Mouse (Mus musculus) retina, embryonic 14.5 days (tissue): Measurements from ENCODE around the gene Eif1ad.
"Not testable (repeated sequence)": the region's sequence is repeated elsewhere in the genome, so short reads cannot be mapped to it uniquely, and the experiment has no call there.

Experiments used
- DNase-seq: peaks from one replicate; pipeline ENCODE4 v3.0.0-alpha.2; 2015; ENCODE audit warnings: low spot score

Gene Eif1ad

DNA sequence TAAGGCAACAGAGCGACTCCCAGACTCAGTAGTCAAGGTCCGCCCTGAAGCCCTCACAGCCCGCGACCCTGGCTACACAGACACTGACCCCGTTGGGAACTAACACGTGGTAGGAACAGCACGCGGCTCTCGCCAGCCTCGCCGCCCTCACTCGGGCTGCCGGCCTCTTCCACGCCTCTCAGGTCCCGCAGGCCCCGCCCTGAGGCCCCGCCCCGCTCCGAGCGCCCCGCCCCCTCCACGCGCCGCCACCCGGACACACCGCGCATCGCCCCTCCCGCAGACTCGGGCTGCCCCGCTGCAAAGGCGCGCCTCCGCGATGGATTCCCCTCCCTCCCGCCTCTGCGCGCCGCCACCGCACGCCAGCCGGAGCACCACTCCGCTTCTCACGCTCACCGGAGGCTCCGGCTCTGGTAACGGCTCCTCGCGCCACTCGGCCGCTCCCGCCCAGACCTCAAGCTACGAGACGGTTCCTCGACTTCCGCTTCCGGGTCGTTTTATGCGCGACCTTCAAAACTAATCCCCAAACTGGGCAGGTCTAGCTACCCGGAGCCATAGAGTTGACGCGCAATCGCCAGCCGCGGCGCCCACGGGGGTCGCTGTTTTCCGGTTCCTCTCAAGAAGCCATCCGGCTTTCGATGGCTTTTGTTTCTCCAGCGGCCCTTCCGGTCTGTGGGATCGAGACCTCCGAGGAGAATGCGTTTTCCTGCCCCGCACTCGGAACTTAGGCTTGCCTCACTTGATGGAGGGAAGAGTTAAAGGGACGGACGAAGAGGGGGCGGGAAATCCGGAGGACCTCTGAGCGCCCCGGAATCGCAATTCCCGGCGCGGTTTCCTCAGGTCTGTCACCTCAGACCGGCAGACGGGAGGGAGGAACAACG, at the start of gene Eif1ad:
TSS of gene Eif1ad (plus strand) at position 567 of the 878 bp plus-strand sequence.
- peak; percentile 97 for DNase-seq

- no peak for DNase-seq
These were observed 42.7 kb upstream of the Eif1ad start for GRCm38 (mm10) chr19:5323801-5324200.

- no peak for DNase-seq
These were observed 38.6 kb upstream of the Eif1ad start for GRCm38 (mm10) chr19:5327970-5328369.

- no peak for DNase-seq
These were observed 31.8 kb upstream of the Eif1ad start for GRCm38 (mm10) chr19:5334741-5335140.

- DNase-seq = no peak
These were observed 31.1 kb upstream of the Eif1ad start, which contains the start of gene Catsper1 for GRCm38 (mm10) chr19:5335441-5335840. Gene Catsper1 (plus strand): TSS chr19:5335741.

- DNase-seq = peak; percentile 85
These were observed 28.6 kb upstream of the Eif1ad start for GRCm38 (mm10) chr19:5337975-5338374.

DNA sequence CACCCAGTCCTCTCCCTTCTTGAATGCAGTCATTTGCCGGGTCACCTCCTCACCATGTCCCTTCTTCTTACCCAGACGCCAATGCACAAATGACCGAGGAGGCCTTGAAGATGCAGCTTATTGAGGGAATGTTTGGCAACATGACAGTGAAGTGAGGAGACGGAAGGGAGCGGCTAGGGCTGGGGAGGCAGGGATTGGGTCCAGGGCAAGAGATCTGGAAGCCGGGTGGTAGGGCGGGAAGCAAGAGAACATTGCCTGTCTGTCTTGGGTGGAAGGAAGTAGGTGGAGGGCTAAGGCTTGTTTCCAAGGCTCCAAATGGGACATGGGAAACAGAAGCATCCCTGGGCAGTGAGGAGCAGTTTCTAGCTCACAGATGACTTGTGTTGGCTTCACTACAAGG, 25.2 kb upstream of the Eif1ad start:
- no peak for DNase-seq

DNA sequence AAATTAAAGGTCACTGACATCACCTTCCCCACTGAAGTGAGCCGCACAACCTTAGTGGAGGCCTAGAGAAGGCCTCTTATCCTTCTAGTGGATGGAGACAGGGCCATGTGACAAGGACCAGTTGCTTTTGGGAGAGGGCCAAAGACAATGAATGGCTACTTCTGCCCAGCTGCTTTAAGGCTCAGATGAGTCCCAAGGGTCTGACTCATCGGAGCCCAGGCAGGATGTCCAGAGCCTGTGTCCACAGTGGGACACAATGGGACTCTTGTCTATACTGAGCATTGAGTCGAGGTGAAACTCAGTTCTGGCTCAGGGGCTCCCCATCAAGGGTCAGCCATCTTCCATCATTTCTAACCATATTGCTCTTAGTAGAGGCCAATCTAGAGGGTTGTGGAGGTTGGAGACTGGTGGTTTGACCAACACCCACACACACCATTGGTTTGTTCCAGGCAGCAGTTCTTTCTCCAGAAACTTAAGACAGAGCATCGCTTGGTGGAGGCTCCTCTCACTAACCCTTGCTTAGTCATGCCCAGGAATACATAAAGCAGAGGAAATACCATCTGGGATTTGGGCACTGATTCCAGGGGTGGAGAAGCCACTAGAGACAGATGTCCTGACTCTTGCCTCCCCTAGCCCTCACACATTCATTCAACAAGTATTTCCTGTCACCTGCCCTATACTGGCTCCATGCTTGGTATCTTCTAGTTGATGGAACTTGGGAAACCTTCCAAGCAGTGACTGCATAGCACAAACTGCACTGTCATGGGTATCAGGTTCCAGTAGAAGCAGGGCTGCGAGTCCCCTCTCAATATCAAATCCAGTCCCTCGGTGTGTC, 21.0 kb upstream of the Eif1ad start:
- no peak for DNase-seq

DNA sequence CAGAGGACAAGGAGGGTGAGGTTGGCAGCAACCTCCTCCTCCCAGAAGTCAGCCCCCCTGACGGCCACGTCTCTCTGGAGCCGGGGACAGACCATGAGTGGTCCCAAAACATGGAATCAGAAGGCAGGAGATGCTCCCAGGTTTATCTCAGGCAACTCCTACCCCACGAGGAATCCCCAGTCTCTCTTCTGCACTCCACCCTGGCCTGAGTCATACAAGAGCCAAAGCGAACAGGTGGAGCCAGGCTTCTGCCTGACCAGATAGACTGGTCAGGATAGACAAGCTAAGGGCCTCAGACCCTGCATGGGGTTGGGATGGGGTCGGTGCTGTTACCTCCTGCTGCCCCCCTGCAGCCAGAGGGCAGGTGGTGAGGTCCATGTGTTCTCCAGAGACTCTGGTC, 18.5 kb upstream of the Eif1ad start:
- no peak for DNase-seq

GRCm38 (mm10) chr19:5348526-5349501, 17.7 kb upstream of the Eif1ad start:
- peak; percentile 79 for DNase-seq

DNA sequence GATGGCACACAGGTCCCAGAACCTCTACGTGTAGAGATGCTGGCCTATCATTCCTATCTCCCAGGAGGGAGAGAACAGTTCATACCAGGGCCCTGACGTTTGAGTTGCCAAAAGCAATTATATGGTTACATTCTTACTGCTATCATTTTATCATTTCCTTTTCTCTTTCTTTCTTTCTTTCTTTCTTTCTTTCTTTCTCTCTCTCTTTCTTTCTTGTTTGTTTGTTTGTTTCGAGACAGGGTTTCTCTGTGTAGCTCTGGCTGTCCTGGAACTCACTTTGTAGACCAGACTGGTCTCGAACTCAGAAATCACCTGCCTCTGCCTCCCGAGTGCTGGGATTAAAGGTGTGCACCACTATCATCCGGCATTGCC, 17.1 kb upstream of the Eif1ad start, which contains the start of gene Cst6:
TSS of gene Cst6 (minus strand) at position 73 of the 372 bp plus-strand sequence.
- not testable (repeated sequence) for DNase-seq

GRCm38 (mm10) chr19:5353609-5354008, 12.9 kb upstream of the Eif1ad start:
- no peak for DNase-seq

DNA sequence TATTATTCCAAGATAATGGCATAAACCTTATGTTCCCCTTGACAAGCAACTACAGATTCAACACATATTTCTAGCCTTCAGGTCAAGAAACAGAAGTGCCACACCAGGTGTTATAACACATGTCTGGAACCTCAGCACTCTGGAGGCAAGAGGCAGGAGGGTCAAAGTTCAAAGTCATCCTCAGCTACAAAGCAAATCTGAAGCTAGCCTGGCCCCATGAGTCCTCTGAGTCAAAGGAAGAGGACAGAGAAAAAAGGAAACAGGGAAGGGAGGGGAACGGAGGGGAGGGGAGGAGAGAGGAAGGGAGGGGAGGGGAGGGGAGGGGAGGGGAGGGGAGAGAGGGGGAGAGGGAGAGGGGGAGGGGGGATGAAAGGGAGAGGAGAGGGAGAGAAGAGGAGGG, 10.5 kb upstream of the Eif1ad start:
- DNase-seq = no peak

- DNase-seq = no peak
These were observed 4.4 kb upstream of the Eif1ad start for GRCm38 (mm10) chr19:5362186-5362585.

GRCm38 (mm10) chr19:5364124-5364523, 2.4 kb upstream of the Eif1ad start:
- no peak for DNase-seq

- DNase-seq = no peak
These were observed 790 bp upstream of the Eif1ad start for GRCm38 (mm10) chr19:5365751-5366150.

- no peak for DNase-seq
These were observed 465 bp downstream of the Eif1ad start, which contains the start of gene Banf1 for GRCm38 (mm10) chr19:5367053-5367359. Gene Banf1 (minus strand): TSS chr19:5367168.

DNA sequence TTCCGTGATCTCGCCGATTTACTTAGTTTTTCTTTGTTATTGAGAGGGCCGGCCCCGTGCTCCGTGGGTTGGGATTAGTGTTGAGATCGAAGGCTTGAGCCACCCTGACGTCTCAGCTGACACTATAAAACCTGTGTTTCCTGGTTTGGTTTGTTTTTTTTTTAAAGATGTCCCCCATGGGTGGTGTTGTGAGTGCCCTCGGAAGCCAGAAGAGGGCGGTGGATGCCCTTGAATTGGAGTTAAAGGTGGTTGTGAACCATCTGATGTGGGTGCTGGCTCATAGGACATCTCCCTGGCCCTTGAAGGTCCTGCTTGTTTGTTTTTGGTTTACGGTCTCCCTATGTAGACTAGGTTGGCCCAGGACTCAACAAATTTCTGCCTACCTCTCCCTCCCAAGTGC, 914 bp downstream of the Eif1ad start:
- no peak for DNase-seq

- DNase-seq = peak; percentile 41
These were observed 4.4 kb downstream of the Eif1ad start for GRCm38 (mm10) chr19:5370932-5371331.

DNA sequence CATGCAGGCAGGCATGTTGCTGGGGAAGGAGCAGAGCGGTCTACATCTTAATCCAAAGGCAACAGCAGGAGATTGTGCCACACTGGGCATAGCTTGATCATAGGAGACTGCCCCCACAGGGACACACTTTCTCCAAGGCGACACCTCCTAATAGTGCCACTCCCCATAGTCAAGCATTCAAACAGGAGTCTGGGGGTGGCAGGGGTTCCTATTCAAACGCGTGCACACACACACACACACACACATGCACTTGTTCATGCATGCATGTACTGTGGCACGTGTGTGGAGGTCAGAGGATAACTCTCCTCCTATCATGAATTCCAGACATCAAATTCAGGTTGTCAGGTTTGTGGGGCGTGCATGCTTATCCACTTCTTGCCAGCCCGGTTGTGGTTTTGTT, 6.2 kb downstream of the Eif1ad start:
- no peak for DNase-seq

GRCm38 (mm10) chr19:5374177-5374576, 7.6 kb downstream of the Eif1ad start:
- DNase-seq = no peak

DNA sequence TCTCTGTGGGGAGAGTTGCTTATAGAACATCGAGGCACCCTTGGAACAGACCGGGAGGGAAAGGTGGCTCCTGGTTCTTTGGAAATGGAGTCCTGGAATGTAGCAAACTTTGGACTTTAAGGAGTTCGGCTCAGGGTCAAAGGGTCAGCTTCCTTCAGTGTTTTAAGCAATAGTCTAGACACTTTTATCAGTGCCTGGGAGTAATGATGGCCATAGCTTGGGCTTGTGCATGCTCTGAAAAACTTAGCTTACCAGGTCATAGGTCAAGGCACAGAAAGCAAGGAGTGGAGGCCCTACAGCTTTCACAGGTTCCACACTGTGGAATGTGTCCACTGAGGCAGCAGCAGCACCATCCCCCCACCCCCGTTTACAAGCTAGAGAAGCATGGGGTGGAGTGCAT, 8.2 kb downstream of the Eif1ad start:
- DNase-seq = no peak
